Mouse (Mus musculus): ENCODE measurements around the gene Cnst. TPM values are rescaled to one million over a fixed set of nuclear protein-coding genes. Genes with fewer than 3 reads are reported as not detected.

The Cnst gene
- polyA plus RNA-seq, 1 experiment from 2014 or later: 10.4 TPM

GRCm38 (mm10) chr1:179591639-179592038, 45.5 kb downstream of the Cnst start:
- ChIA-PET CTCF (interaction anchor here (0.9 kb wide), 1 partner anchor 32 kb away, joined by 3 read pairs; no protein-coding TSS in a partner anchor), POLR2A (no interaction called here)

GRCm38 (mm10) chr1:179592143-179592542, 46.0 kb downstream of the Cnst start:
- ChIA-PET CTCF (interaction anchor here (0.9 kb wide), 1 partner anchor 32 kb away, joined by 3 read pairs; no protein-coding TSS in a partner anchor), POLR2A (no interaction called here)
- no peak for TF ChIP-seq CTCF (IDR thresholded peaks at IDR 0.05)
- DNase-seq (ENCODE audit: low read depth, low spot score) (no peak), ATAC-seq (no peak)
- in situ Hi-C loops (cut with MboI; ENCODE audit: low pct_unique_long_range_greater_than_20kb): no loop called here
- H3K27me3 ChIP-seq: no peaks in the 10 kb centered on the region

More at GRCm38 (mm10) chr1:179591639-179592038, 45.5 kb downstream of the Cnst start:
- ATAC-seq: no peak
- TF ChIP-seq CTCF (IDR thresholded peaks at IDR 0.05): no peak
- no peak for DNase-seq (ENCODE audit: low read depth, low spot score)
- no peaks in the 10 kb centered on the region for H3K27me3 ChIP-seq
- in situ Hi-C loops (cut with MboI; ENCODE audit: low pct_unique_long_range_greater_than_20kb): no loop called here

- no peak for DNase-seq (ENCODE audit: low read depth, low spot score)
- ChIA-PET POLR2A (no interaction called here), CTCF (interaction anchor here (1.0 kb wide), 2 partner anchors 18 to 31 kb away, joined by 3 to 4 read pairs; no protein-coding TSS in a partner anchor)
- in situ Hi-C loops (cut with MboI; ENCODE audit: low pct_unique_long_range_greater_than_20kb): no loop called here
- no peaks in the 10 kb centered on the region for H3K27me3 ChIP-seq
- ATAC-seq: no peak
- peak; percentile 47 for TF ChIP-seq CTCF (IDR thresholded peaks at IDR 0.05)
Observed at GRCm38 (mm10) chr1:179592972-179593371, 46.8 kb downstream of the Cnst start.

GRCm38 (mm10) chr1:179598386-179598785, 52.2 kb downstream of the Cnst start:
- no peak for TF ChIP-seq CTCF (IDR thresholded peaks at IDR 0.05)
- ChIA-PET CTCF (no interaction called here), POLR2A (interaction anchor here (1.3 kb wide), 1 partner anchor 80 kb away, joined by 3 read pairs; the partner anchor contains the start of gene Smyd3)
- ATAC-seq: no peak
- in situ Hi-C loops (cut with MboI; ENCODE audit: low pct_unique_long_range_greater_than_20kb): no loop called here
- DNase-seq (ENCODE audit: low read depth, low spot score): no peak
- H3K27me3 ChIP-seq: no peaks in the 10 kb centered on the region

- ATAC-seq: no peak
- TF ChIP-seq CTCF (IDR thresholded peaks at IDR 0.05): no peak
- DNase-seq (ENCODE audit: low read depth, low spot score): no peak
- POLR2A ChIA-PET: no interaction called here
- CTCF ChIA-PET: interaction anchor here (0.8 to 2.5 kb wide), 4 partner anchors 16 to 102 kb away, joined by 3 to 8 read pairs (median 4); no protein-coding TSS in a partner anchor
- in situ Hi-C loops (cut with MboI; ENCODE audit: low pct_unique_long_range_greater_than_20kb): no loop called here
- no peaks in the 10 kb centered on the region for H3K27me3 ChIP-seq
Observed at GRCm38 (mm10) chr1:179604526-179604925, 58.4 kb downstream of the Cnst start.

- ChIA-PET CTCF (interaction anchor here (1.1 to 2.5 kb wide), 5 partner anchors 15 to 104 kb away, joined by 3 to 8 read pairs (median 4); no protein-coding TSS in a partner anchor), POLR2A (no interaction called here)
- no peak for TF ChIP-seq CTCF (IDR thresholded peaks at IDR 0.05)
- no peaks in the 10 kb centered on the region for H3K27me3 ChIP-seq
- in situ Hi-C loops (cut with MboI; ENCODE audit: low pct_unique_long_range_greater_than_20kb): no loop called here
- ATAC-seq (no peak), DNase-seq (ENCODE audit: low read depth, low spot score) (no peak)
Observed at GRCm38 (mm10) chr1:179606004-179606723, 60.0 kb downstream of the Cnst start.

- in situ Hi-C loops (cut with MboI; ENCODE audit: low pct_unique_long_range_greater_than_20kb): no loop called here
- no peak for DNase-seq (ENCODE audit: low read depth, low spot score)
- ChIA-PET POLR2A (no interaction called here), CTCF (no interaction called here)
- no peak for TF ChIP-seq CTCF (IDR thresholded peaks at IDR 0.05)
- no peaks in the 10 kb centered on the region for H3K27me3 ChIP-seq
- ATAC-seq: no peak
Observed at GRCm38 (mm10) chr1:179608521-179608920, 62.4 kb downstream of the Cnst start.

GRCm38 (mm10) chr1:179609724-179610505, 63.7 kb downstream of the Cnst start:
- ATAC-seq (no peak), DNase-seq (ENCODE audit: low read depth, low spot score) (no peak)
- H3K27me3 ChIP-seq: no peaks in the 10 kb centered on the region
- in situ Hi-C loops (cut with MboI; ENCODE audit: low pct_unique_long_range_greater_than_20kb): no loop called here
- no peak for TF ChIP-seq CTCF (IDR thresholded peaks at IDR 0.05)
- ChIA-PET POLR2A (interaction anchor here (0.6 kb wide), 1 partner anchor 37 kb away, joined by 4 read pairs; no protein-coding TSS in a partner anchor), CTCF (interaction anchor here (1.3 to 1.4 kb wide), 2 partner anchors 14 to 17 kb away, joined by 3 read pairs; no protein-coding TSS in a partner anchor)

- DNase-seq (ENCODE audit: low read depth, low spot score) (no peak), ATAC-seq (no peak)
- in situ Hi-C loops (cut with MboI; ENCODE audit: low pct_unique_long_range_greater_than_20kb): no loop called here
- no peak for TF ChIP-seq CTCF (IDR thresholded peaks at IDR 0.05)
- ChIA-PET POLR2A (no interaction called here), CTCF (interaction anchor here (1.4 to 5.4 kb wide), 2 partner anchors 13 to 18 kb away, joined by 3 to 32 read pairs; no protein-coding TSS in a partner anchor)
- no peaks in the 10 kb centered on the region for H3K27me3 ChIP-seq
Observed at GRCm38 (mm10) chr1:179611182-179611581, 65.0 kb downstream of the Cnst start.

- no peak for ATAC-seq
Observed at GRCm38 (mm10) chr1:179612418-179612817, 66.2 kb downstream of the Cnst start.

More at GRCm38 (mm10) chr1:179612418-179612817, 66.2 kb downstream of the Cnst start:
- POLR2A ChIA-PET: no interaction called here
- no peaks in the 10 kb centered on the region for H3K27me3 ChIP-seq
- no peak for DNase-seq (ENCODE audit: low read depth, low spot score)
- TF ChIP-seq CTCF (IDR thresholded peaks at IDR 0.05): no peak
- in situ Hi-C loops (cut with MboI; ENCODE audit: low pct_unique_long_range_greater_than_20kb): no loop called here
- CTCF ChIA-PET: interaction anchor here (1.3 to 5.4 kb wide), 3 partner anchors 9 to 59 kb away, joined by 3 to 32 read pairs (median 4); no protein-coding TSS in a partner anchor

All from Patski (cell line).